Mouse (Mus musculus): ENCODE measurements around the gene Stat3. TPM values are rescaled to one million over a fixed set of nuclear protein-coding genes. Genes with fewer than 3 reads are reported as not detected.

Stat3 gene
- polyA plus RNA-seq, 1 experiment from 2014 or later, result 53.4 TPM

- Histone ChIP-seq H3K27ac (peak overlapping the region; percentile 88), H3K27me3 (no peaks in the 10 kb centered on the region), H3K9me3 (no peaks in the 10 kb centered on the region), H3K36me3 (no peaks in the 10 kb centered on the region), H3K4me2 (peak overlapping the region; percentile 86), H3K9ac (peak overlapping the region; percentile 88), H3K4me3 (peak overlapping the region; percentile 93), H3K4me1 (peaks cover 25% of the 10 kb centered on the region)
- WGBS, result 1% methylated on average over 45 of the region's 48 CpGs
- peak; percentile 8 for ATAC-seq (ENCODE audit: borderline replicate concordance, extremely low read depth, low FRiP score, low TSS enrichment)
Measured at GRCm38 (mm10) chr11:100938711-100939511, 429 bp downstream of the Stat3 start.

GRCm38 (mm10) chr11:100938112-100938511, 1.2 kb downstream of the Stat3 start:
- no peaks in the 10 kb centered on the region for H3K27me3 ChIP-seq
- ATAC-seq (ENCODE audit: borderline replicate concordance, extremely low read depth, low FRiP score, low TSS enrichment), result no peak
- 0 out of 2 replicates have a peak overlapping the region, but pooled peaks have one; percentile 18 for H3K9ac ChIP-seq
- 19% methylated on average over 5 of the region's 5 CpGs for WGBS
- no peak overlapping the region for H3K27ac ChIP-seq
- peaks cover 25% of the 10 kb centered on the region for H3K4me1 ChIP-seq
- H3K9me3 ChIP-seq, result no peaks in the 10 kb centered on the region
- peak overlapping the region; percentile 86 for H3K4me2 ChIP-seq
- no peaks in the 10 kb centered on the region for H3K36me3 ChIP-seq
- H3K4me3 ChIP-seq, result peak overlapping the region; percentile 93

GRCm38 (mm10) chr11:100937295-100937694, 2.0 kb downstream of the Stat3 start:
- no peak for ATAC-seq (ENCODE audit: borderline replicate concordance, extremely low read depth, low FRiP score, low TSS enrichment)
- Histone ChIP-seq H3K4me1 (peaks cover 25% of the 10 kb centered on the region), H3K36me3 (no peaks in the 10 kb centered on the region), H3K27me3 (no peaks in the 10 kb centered on the region), H3K9ac (no peak overlapping the region), H3K27ac (no peak overlapping the region), H3K4me2 (peak overlapping the region; percentile 86; the same call in 1 of the 2 replicates), H3K9me3 (no peaks in the 10 kb centered on the region), H3K4me3 (no peak overlapping the region)
- 63% methylated on average over 4 of the region's 4 CpGs for WGBS

GRCm38 (mm10) chr11:100935373-100936355, 3.7 kb downstream of the Stat3 start:
- no peak for ATAC-seq (ENCODE audit: borderline replicate concordance, extremely low read depth, low FRiP score, low TSS enrichment)
- Histone ChIP-seq H3K4me3 (no peak overlapping the region), H3K9ac (no peak overlapping the region), H3K4me1 (peaks cover 32% of the 10 kb centered on the region), H3K27me3 (no peaks in the 10 kb centered on the region), H3K27ac (no peak overlapping the region), H3K36me3 (no peaks in the 10 kb centered on the region), H3K9me3 (no peaks in the 10 kb centered on the region), H3K4me2 (no peak overlapping the region)
- WGBS, result 85% methylated on average over 8 of the region's 8 CpGs

DNA sequence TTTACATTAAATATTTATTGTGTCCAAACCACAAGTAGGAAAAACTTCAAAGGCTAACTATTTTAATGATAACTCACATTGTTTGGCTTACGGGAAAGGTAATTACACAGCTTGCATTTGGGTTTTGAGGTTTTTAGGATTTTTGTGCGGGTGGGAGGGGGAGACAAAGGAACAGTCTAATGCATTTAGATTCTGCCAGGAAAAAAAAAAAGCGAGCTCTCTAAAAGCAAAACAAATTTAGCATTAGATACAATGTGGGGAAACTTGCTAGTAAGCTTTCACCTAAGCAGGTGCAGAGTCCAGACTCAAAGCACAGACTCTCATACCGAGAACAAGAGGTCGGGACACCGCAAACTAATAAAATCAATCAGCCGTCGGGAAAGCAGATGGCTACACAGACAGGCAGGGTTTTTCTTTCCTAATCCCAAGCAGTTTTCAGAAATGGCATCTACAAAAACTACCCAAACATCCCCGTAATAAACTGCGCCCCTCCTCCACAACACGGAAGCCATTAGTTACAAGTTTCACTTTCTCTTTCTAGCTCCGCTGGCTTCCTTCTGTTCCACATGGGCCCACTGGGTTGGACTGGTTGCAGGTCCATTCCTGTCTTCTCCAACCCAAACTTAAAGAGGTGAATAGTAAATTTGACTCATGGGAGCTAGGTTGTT, 8.0 kb downstream of the Stat3 start:
- WGBS, result 54% methylated on average over 12 of the region's 12 CpGs
- no peaks in the 10 kb centered on the region for H3K9me3 ChIP-seq
- peak overlapping the region; percentile 24 for H3K4me3 ChIP-seq
- peaks cover 14% of the 10 kb centered on the region for H3K4me1 ChIP-seq
- no peak overlapping the region for H3K9ac ChIP-seq
- H3K27ac ChIP-seq, result peak overlapping the region; percentile 22; the same call in 1 of the 2 replicates
- no peaks in the 10 kb centered on the region for H3K36me3 ChIP-seq
- no peaks in the 10 kb centered on the region for H3K27me3 ChIP-seq
- peak overlapping the region; percentile 35 for H3K4me2 ChIP-seq
- ATAC-seq (ENCODE audit: borderline replicate concordance, extremely low read depth, low FRiP score, low TSS enrichment), result no peak

GRCm38 (mm10) chr11:100930611-100931010, 8.7 kb downstream of the Stat3 start:
- WGBS, result 68% methylated on average over 7 of the region's 7 CpGs
- H3K9me3 ChIP-seq, result no peaks in the 10 kb centered on the region
- no peak overlapping the region for H3K9ac ChIP-seq
- H3K4me3 ChIP-seq, result no peak overlapping the region
- no peaks in the 10 kb centered on the region for H3K27me3 ChIP-seq
- no peak overlapping the region for H3K4me2 ChIP-seq
- H3K36me3 ChIP-seq, result no peaks in the 10 kb centered on the region
- H3K27ac ChIP-seq, result no peak overlapping the region
- no peak for ATAC-seq (ENCODE audit: borderline replicate concordance, extremely low read depth, low FRiP score, low TSS enrichment)
- peaks cover 13% of the 10 kb centered on the region for H3K4me1 ChIP-seq

DNA sequence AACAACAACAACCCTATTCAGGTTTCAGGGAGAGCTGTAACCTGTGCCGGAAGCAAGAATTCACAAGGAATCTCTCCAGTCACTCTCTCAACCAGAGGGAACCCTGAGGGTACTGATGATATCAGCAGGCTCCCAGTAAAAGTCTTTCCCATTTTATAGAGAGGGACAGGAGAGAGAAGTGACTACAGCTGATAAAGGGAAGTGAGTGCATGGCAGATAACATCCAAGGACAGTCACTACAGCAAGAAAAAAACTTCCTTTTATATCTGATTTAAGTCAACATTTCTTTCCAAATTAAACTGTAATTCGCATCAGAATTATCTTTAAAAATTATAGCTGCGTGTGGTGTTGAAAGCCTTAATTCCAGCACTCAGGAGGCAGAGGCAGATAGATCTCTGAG, 12.0 kb downstream of the Stat3 start:
- no peaks in the 10 kb centered on the region for H3K27me3 ChIP-seq
- no peak for ATAC-seq (ENCODE audit: borderline replicate concordance, extremely low read depth, low FRiP score, low TSS enrichment)
- no peaks in the 10 kb centered on the region for H3K36me3 ChIP-seq
- WGBS, result 87% methylated on average over 3 of the region's 3 CpGs
- H3K27ac ChIP-seq, result no peak overlapping the region
- H3K4me1 ChIP-seq, result peaks cover 8% of the 10 kb centered on the region; the same call in 1 of the 2 replicates
- no peak overlapping the region for H3K4me3 ChIP-seq
- H3K9ac ChIP-seq, result no peak overlapping the region
- H3K9me3 ChIP-seq, result no peaks in the 10 kb centered on the region
- no peak overlapping the region for H3K4me2 ChIP-seq

DNA sequence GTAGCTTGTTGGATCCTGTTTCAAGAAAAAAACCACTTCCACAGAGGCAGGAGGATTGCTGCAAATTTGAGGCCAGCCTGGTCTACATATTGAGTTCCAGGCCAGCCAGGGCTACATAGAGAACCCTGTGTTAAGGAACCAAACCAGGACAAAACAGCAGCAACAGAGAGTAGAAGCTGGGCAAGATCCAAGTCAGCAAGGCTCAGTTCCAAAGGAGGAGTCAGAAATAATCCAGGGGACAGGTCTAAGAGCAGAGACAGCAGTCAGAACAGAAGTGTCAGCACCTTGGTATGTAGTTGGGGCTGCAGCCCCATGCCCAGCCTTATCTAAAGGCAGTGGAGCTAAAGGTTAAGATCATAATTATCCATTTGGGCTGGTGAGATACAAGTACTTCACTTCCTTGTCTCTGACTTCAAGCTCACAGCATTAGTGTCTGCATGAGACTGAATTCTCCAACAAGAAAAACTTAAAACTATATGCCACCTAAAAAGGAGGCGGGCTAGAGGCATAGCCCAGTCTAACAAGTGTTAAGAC, 14.9 kb downstream of the Stat3 start:
- Histone ChIP-seq H3K36me3 (no peaks in the 10 kb centered on the region), H3K4me1 (no peaks in the 10 kb centered on the region), H3K4me3 (no peak overlapping the region), H3K9ac (no peak overlapping the region), H3K27me3 (no peaks in the 10 kb centered on the region), H3K9me3 (no peaks in the 10 kb centered on the region), H3K27ac (no peak overlapping the region), H3K4me2 (no peak overlapping the region)
- ATAC-seq (ENCODE audit: borderline replicate concordance, extremely low read depth, low FRiP score, low TSS enrichment), result no peak
- 85% methylated on average over 1 of the region's 1 CpGs for WGBS

- Histone ChIP-seq H3K4me3 (no peak overlapping the region), H3K27me3 (no peaks in the 10 kb centered on the region), H3K9me3 (no peaks in the 10 kb centered on the region), H3K27ac (no peak overlapping the region), H3K9ac (no peak overlapping the region), H3K4me2 (no peak overlapping the region), H3K4me1 (no peaks in the 10 kb centered on the region), H3K36me3 (no peaks in the 10 kb centered on the region)
- 82% methylated on average over 4 of the region's 4 CpGs for WGBS
- no peak for ATAC-seq (ENCODE audit: borderline replicate concordance, extremely low read depth, low FRiP score, low TSS enrichment)
Measured at GRCm38 (mm10) chr11:100920887-100921624, 18.3 kb downstream of the Stat3 start.

GRCm38 (mm10) chr11:100918007-100918406, 21.3 kb downstream of the Stat3 start:
- H3K4me2 ChIP-seq, result no peak overlapping the region
- H3K4me3 ChIP-seq, result no peak overlapping the region
- peaks cover 4% of the 10 kb centered on the region; the same call in 1 of the 2 replicates for H3K36me3 ChIP-seq
- ATAC-seq (ENCODE audit: borderline replicate concordance, extremely low read depth, low FRiP score, low TSS enrichment), result no peak
- no peak overlapping the region for H3K9ac ChIP-seq
- H3K9me3 ChIP-seq, result no peaks in the 10 kb centered on the region
- 82% methylated on average over 5 of the region's 5 CpGs for WGBS
- no peaks in the 10 kb centered on the region for H3K27me3 ChIP-seq
- peaks cover 2% of the 10 kb centered on the region for H3K4me1 ChIP-seq
- H3K27ac ChIP-seq, result no peak overlapping the region
